Mouse (Mus musculus) kidney, embryonic 14.5 days (tissue): ENCODE results near the gene Rbms3. TPM values are rescaled to one million over a fixed set of nuclear protein-coding genes. Genes with fewer than 3 reads are reported as not detected.

Source experiments
- ATAC-seq: fragments of 200-750 bp; cut with Nextera tagmentation; 2 replicates; pipeline ENCODE4 v1.8.0; 2017; ENCODE audit warnings: moderate number of reproducible peaks, mild to moderate bottlenecking, moderate TSS enrichment, moderate library complexity; ENCODE audit not compliant: low FRiP score, low TSS enrichment
- H3K27ac ChIP-seq: fragments of 300-500 bp; sonication (generic); 2 replicates; pipeline ENCODE4 v1.5.1; 2014; ENCODE audit warnings: low read depth, mild to moderate bottlenecking, low read length, moderate library complexity, mixed read lengths
- H3K27me3 ChIP-seq: fragments of 300-500 bp; sonication (generic); 2 replicates; pipeline ENCODE4 v1.6.1; 2014; ENCODE audit warnings: mild to moderate bottlenecking, low read length; ENCODE audit not compliant: control insufficient read depth, insufficient read depth
- H3K36me3 ChIP-seq: fragments of 300-500 bp; sonication (generic); 2 replicates; pipeline ENCODE4 v1.6.1; 2014; ENCODE audit warnings: low read length, mixed read lengths; ENCODE audit not compliant: control insufficient read depth, insufficient read depth
- H3K4me1 ChIP-seq: fragments of 300-500 bp; sonication (generic); 2 replicates; pipeline ENCODE4 v1.6.1; 2014; ENCODE audit warnings: low read length, mixed read lengths; ENCODE audit not compliant: control insufficient read depth, insufficient read depth
- H3K4me2 ChIP-seq: fragments of 300-500 bp; sonication (generic); replicated peaks from 2 replicates; pipeline ENCODE4 v1.6.1; 2014; ENCODE audit warnings: low read depth, mild to moderate bottlenecking, low read length
- H3K4me3 ChIP-seq: fragments of 300-500 bp; sonication (generic); 2 replicates; pipeline ENCODE4 v1.5.1; 2014; ENCODE audit warnings: mild to moderate bottlenecking, low read length
- H3K9ac ChIP-seq: fragments of 300-500 bp; sonication (generic); 2 replicates; pipeline ENCODE4 v1.6.1; 2014; ENCODE audit warnings: low read depth, mild to moderate bottlenecking, low read length, moderate library complexity
- H3K9me3 ChIP-seq: fragments of 300-500 bp; sonication (generic); 2 replicates; pipeline ENCODE4 v1.6.1; 2016; ENCODE audit warnings: low read length; ENCODE audit not compliant: control insufficient read depth
- WGBS: fragments of 180-500 bp; shearing (Covaris S2); extraction: QIAGEN DNeasy Blood & Tissue Kit; methylation state at CpG from one replicate; pipeline ENCODE4 v1.1.7; 2014; 5-methylcytosine and 5-hydroxymethylcytosine counted together
- polyA plus RNA-seq: library from polyadenylated mRNA; unstranded; fragments of >200 nt; fragmentation: Nextera tagmentation; extraction: Ambion mirVana; gene quantifications from 2 replicates; pipeline ENCODE4 v1.2.1, GENCODE M21; 2014

The Rbms3 gene
- polyA plus RNA-seq, 1 experiment from 2014 or later: 73.4 TPM

DNA sequence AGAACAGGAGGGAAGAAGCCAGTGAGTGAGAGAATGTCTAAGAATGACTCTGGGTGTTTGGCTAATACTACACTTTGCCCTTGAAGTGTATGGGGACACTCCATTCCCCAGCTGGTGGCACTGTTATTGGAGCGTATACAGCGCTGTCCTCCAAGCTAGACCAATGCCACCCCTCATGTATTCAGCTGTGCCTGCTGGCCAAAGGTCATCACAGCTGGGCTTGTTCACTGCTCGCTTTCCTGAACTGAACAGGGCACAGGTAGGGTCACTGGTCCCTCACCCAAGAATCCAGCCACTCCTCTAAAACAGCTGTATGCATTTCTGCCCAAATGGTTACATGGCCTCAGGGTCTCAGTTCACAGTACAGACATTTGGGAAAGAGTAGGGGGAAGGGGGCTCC is 253.9 kb downstream of the Rbms3 start:
- WGBS: 85% methylated on average over 3 of the region's 3 CpGs
- Histone ChIP-seq H3K4me1 (peaks cover 15% of the 10 kb centered on the region; the same call in 1 of the 2 replicates), H3K9me3 (no peaks in the 10 kb centered on the region), H3K27me3 (no peaks in the 10 kb centered on the region), H3K9ac (no peak overlapping the region), H3K27ac (no peak overlapping the region), H3K4me2 (no peak overlapping the region), H3K4me3 (no peak overlapping the region), H3K36me3 (no peaks in the 10 kb centered on the region)
- ATAC-seq: no peak

DNA sequence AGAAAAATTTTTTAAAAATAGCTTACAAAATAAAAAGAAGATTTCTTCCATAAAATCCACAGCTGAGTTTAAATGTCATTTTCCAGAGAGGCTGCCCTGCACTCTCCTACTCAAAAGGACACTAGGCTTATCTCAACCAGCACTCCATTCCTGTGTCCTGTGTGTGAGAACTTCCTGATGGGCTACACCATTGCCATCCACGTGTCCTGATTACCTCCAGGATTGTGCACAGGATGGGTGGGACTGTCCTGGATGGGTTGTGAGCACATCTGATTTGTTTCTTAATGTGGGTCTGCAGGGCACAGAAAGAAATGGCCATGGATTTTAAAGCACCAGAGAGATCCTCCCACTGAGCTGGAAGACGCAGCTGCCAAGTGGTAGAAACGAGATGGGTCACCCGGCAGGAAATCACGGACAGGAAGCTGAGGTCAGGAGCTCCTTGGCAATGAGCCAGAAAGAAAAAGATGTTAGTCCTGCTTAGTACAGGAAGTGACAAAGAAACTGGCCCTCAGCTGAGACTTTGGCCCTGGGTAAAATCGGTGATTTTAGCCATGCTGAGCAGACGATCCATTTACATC is 256.5 kb downstream of the Rbms3 start:
- ATAC-seq: peak; percentile 58; the same call in 1 of the 2 replicates
- H3K27ac ChIP-seq: no peak overlapping the region

GRCm38 (mm10) chr9:117371980-117372379 is 257.7 kb downstream of the Rbms3 start:
- no peaks in the 10 kb centered on the region for H3K36me3 ChIP-seq
- H3K27me3 ChIP-seq: no peaks in the 10 kb centered on the region
- no peak for ATAC-seq
- H3K27ac ChIP-seq: no peak overlapping the region
- H3K9me3 ChIP-seq: no peaks in the 10 kb centered on the region
- 53% methylated on average over 5 of the region's 5 CpGs for WGBS
- no peak overlapping the region for H3K4me2 ChIP-seq
- no peaks in the 10 kb centered on the region for H3K4me1 ChIP-seq
- H3K9ac ChIP-seq: no peak overlapping the region
- no peak overlapping the region for H3K4me3 ChIP-seq

More for the DNA sequence above, 256.5 kb downstream of the Rbms3 start:
- 24% methylated on average over 7 of the region's 7 CpGs for WGBS
- no peaks in the 10 kb centered on the region for H3K27me3 ChIP-seq
- no peaks in the 10 kb centered on the region for H3K9me3 ChIP-seq
- H3K4me1 ChIP-seq: no peaks in the 10 kb centered on the region
- H3K36me3 ChIP-seq: no peaks in the 10 kb centered on the region
- no peak overlapping the region for H3K4me2 ChIP-seq
- H3K4me3 ChIP-seq: no peak overlapping the region
- H3K9ac ChIP-seq: no peak overlapping the region

GRCm38 (mm10) chr9:117370086-117370485 is 259.6 kb downstream of the Rbms3 start:
- H3K36me3 ChIP-seq: no peaks in the 10 kb centered on the region
- H3K4me2 ChIP-seq: no peak overlapping the region
- H3K4me3 ChIP-seq: no peak overlapping the region
- 95% methylated on average over 6 of the region's 6 CpGs for WGBS
- H3K27ac ChIP-seq: no peak overlapping the region
- H3K27me3 ChIP-seq: no peaks in the 10 kb centered on the region
- H3K9me3 ChIP-seq: no peaks in the 10 kb centered on the region
- H3K9ac ChIP-seq: no peak overlapping the region
- H3K4me1 ChIP-seq: 0 out of 2 replicates have a peak, but pooled peaks cover under 1% of the 10 kb centered on the region
- no peak for ATAC-seq

- 94% methylated on average over 4 of the region's 4 CpGs for WGBS
- no peak overlapping the region for H3K4me2 ChIP-seq
- no peak overlapping the region for H3K27ac ChIP-seq
- no peak for ATAC-seq
- H3K4me3 ChIP-seq: no peak overlapping the region
- no peaks in the 10 kb centered on the region for H3K27me3 ChIP-seq
- H3K9ac ChIP-seq: no peak overlapping the region
- 0 out of 2 replicates have a peak, but pooled peaks cover 6% of the 10 kb centered on the region for H3K4me1 ChIP-seq
- H3K36me3 ChIP-seq: no peaks in the 10 kb centered on the region
- H3K9me3 ChIP-seq: no peaks in the 10 kb centered on the region
These were observed 261.7 kb downstream of the Rbms3 start for GRCm38 (mm10) chr9:117368016-117368415.

DNA sequence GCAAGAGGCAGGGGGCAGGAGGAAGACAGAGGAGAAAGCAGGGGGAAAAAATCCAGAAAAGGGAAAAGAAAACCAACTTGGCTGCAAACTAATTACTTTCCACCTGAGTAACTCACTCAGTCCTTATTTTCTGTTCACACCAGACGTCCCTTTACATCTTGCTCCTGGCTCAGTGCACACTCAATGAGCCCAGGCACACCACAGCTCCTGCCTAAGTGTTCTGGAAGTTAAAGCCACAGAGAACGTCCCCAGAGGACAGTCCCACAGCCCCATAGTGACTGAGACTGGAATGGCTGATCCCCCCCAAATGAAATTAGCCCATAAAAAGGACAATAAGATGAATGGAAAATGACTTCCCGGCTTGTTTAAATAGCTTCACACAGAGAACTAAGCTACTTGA is 265.1 kb downstream of the Rbms3 start:
- H3K36me3 ChIP-seq: no peaks in the 10 kb centered on the region
- no peak overlapping the region for H3K4me3 ChIP-seq
- ATAC-seq: 0 out of 2 replicates have a peak, but pooled peaks have one; percentile 60
- no peak overlapping the region for H3K4me2 ChIP-seq
- H3K27me3 ChIP-seq: no peaks in the 10 kb centered on the region
- 21% methylated on average over 3 of the region's 3 CpGs for WGBS
- H3K27ac ChIP-seq: no peak overlapping the region
- H3K9me3 ChIP-seq: no peaks in the 10 kb centered on the region
- no peak overlapping the region for H3K9ac ChIP-seq
- 0 out of 2 replicates have a peak, but pooled peaks cover 6% of the 10 kb centered on the region for H3K4me1 ChIP-seq

- Histone ChIP-seq H3K4me1 (0 out of 2 replicates have a peak, but pooled peaks cover 11% of the 10 kb centered on the region), H3K36me3 (no peaks in the 10 kb centered on the region), H3K27me3 (no peaks in the 10 kb centered on the region), H3K4me3 (no peak overlapping the region), H3K9ac (no peak overlapping the region), H3K4me2 (no peak overlapping the region), H3K27ac (no peak overlapping the region), H3K9me3 (no peaks in the 10 kb centered on the region)
- 60% methylated on average over 5 of the region's 5 CpGs for WGBS
- ATAC-seq: no peak
These were observed 268.3 kb downstream of the Rbms3 start for GRCm38 (mm10) chr9:117361431-117361830.

DNA sequence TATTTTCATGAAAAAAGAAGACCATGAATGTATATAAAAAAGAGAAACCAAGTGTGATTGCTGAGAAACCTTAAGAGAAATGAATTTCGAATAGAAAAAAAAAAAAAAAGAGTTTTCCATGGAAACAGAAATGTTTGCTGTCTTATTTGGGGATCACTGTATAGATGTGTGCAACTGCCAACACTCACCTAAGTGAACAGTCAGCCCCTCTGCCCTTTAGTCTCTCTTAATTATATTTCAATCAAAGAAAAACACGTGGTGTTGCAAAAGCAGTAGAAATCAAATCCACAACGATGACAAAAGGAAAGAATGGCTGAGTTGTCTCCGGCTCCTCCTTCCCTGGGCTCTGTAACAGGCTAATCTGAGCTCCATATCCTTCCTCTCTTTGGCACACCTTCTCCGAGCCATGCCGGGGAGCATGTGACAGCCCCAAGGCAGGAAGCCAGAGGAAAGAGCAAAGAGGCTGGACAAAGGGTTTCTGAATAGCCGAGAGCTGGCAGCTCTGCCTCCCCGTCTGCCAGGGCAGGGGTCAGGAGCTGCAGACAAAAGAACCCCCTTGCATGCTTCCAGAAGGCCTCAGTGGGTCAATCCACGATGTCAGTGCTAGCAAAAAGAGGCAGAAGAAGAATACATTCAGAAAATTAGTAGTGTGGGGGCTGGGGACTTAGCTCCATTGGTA is 272.8 kb downstream of the Rbms3 start:
- Histone ChIP-seq H3K27ac (peak overlapping the region; percentile 7; the same call in 1 of the 2 replicates), H3K9ac (no peak overlapping the region), H3K4me2 (no peak overlapping the region), H3K4me1 (0 out of 2 replicates have a peak, but pooled peaks cover 5% of the 10 kb centered on the region), H3K27me3 (no peaks in the 10 kb centered on the region), H3K36me3 (no peaks in the 10 kb centered on the region), H3K9me3 (no peaks in the 10 kb centered on the region), H3K4me3 (no peak overlapping the region)
- peak; percentile 55; the same call in 1 of the 2 replicates for ATAC-seq
- 18% methylated on average over 9 of the region's 9 CpGs for WGBS

DNA sequence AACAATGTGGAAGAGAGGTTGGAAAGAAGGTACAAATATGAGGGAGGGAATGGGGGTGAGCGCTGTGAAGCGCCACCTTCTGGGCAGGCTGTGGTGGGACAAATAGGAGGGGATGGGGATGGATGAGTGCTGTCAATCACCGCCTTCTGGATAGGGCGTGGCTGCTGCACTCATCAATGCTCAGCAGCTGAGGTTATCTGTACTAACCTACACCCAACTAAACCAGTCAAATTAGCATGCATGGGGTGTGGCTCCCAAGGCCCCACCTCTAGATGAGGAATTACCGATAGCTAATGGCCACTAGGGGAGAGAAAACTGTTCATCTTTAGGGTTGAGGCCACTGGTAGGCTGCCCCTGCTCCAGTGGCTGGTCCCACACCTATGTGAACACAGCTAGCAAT is 274.2 kb downstream of the Rbms3 start:
- ATAC-seq: no peak
- Histone ChIP-seq H3K4me2 (no peak overlapping the region), H3K9ac (no peak overlapping the region), H3K4me1 (0 out of 2 replicates have a peak, but pooled peaks cover 5% of the 10 kb centered on the region), H3K36me3 (no peaks in the 10 kb centered on the region), H3K4me3 (no peak overlapping the region), H3K27me3 (no peaks in the 10 kb centered on the region), H3K9me3 (no peaks in the 10 kb centered on the region), H3K27ac (no peak overlapping the region)
- 79% methylated on average over 5 of the region's 5 CpGs for WGBS
